Mouse (Mus musculus) layer of hippocampus, postnatal 25 days (tissue): ENCODE measurements around the gene Gm11232. TPM values are rescaled to one million over a fixed set of nuclear protein-coding genes. Genes with fewer than 3 reads are reported as not detected.

Source experiments
- DNase-seq, 2 experiments: peaks; one replicate each; pipeline ENCODE4 v3.0.0; 2022; ENCODE audit warnings: mixed read lengths in 2 of 2, low spot score in 1 of 2; ENCODE audit errors: extremely low spot score in 1 of 2
- total RNA-seq, 2 experiments: library from RNA; stranded (reverse); gene quantifications; 2 replicates each; pipeline ENCODE4 v1.2.3; 2021

Gene Gm11232
- not detected for total RNA-seq

GRCm38 (mm10) chr4:71757865-71758264 lies at the start of gene Gm11232:
Gm11232 (minus strand) TSS chr4:71757965.
- DNase-seq, result no peak

- no peak for DNase-seq
These were observed 48.3 kb upstream of the Gm11232 start for GRCm38 (mm10) chr4:71805977-71806534.

GRCm38 (mm10) chr4:71765529-71765928 lies 7.8 kb upstream of the Gm11232 start:
- DNase-seq, result no peak

- DNase-seq, result no peak
These were observed 7.3 kb upstream of the Gm11232 start for GRCm38 (mm10) chr4:71765071-71765470.

GRCm38 (mm10) chr4:71756441-71757221 lies 1.1 kb downstream of the Gm11232 start:
- no peak for DNase-seq

- DNase-seq, result no peak
These were observed 12.0 kb downstream of the Gm11232 start for GRCm38 (mm10) chr4:71745741-71746140.

- DNase-seq, result no peak
These were observed 21.2 kb downstream of the Gm11232 start for GRCm38 (mm10) chr4:71736529-71736928.

- no peak for DNase-seq
These were observed 22.5 kb downstream of the Gm11232 start for GRCm38 (mm10) chr4:71735261-71735660.

- DNase-seq, result no peak
These were observed 28.4 kb downstream of the Gm11232 start for GRCm38 (mm10) chr4:71729401-71729800.

- DNase-seq, result no peak
These were observed 30.2 kb downstream of the Gm11232 start for GRCm38 (mm10) chr4:71727611-71728010.

- no peak for DNase-seq
These were observed 30.7 kb downstream of the Gm11232 start for GRCm38 (mm10) chr4:71727056-71727455.

- no peak for DNase-seq
These were observed 31.9 kb downstream of the Gm11232 start for GRCm38 (mm10) chr4:71725889-71726288.
